Mouse (Mus musculus) right cerebral cortex, postnatal 14 days (tissue): ENCODE measurements at regions not wholly inside any gene's neighbourhood (a gene's known extent, or its start where the extent isn't known, plus 50 kb on each side); places are given as distances from the start of the nearest gene placed in this dataset.

Source experiments
- DNase-seq: peaks from one replicate; pipeline ENCODE4 v3.0.0; 2022

GRCm38 (mm10) chr5:67155582-67155981, 56.5 kb upstream of the Phox2b start:
- no peak for DNase-seq

- no peak for DNase-seq
These were observed 57.8 kb upstream of the Phox2b start for GRCm38 (mm10) chr5:67156911-67157310.

- no peak for DNase-seq
These were observed 77.7 kb upstream of the Phox2b start for GRCm38 (mm10) chr5:67176827-67177226.

- DNase-seq, result no peak
These were observed 80.1 kb upstream of the Phox2b start for GRCm38 (mm10) chr5:67179221-67179620.

- peak; percentile 11 for DNase-seq
These were observed 70.9 kb upstream of the Tmem33 start for GRCm38 (mm10) chr5:67189376-67189901.

- no peak for DNase-seq
These were observed 66.3 kb upstream of the Tmem33 start for GRCm38 (mm10) chr5:67194065-67194464.

- DNase-seq, result no peak
These were observed 55.2 kb upstream of the Tmem33 start for GRCm38 (mm10) chr5:67205083-67205738.
